Mouse (Mus musculus) macrophage (primary cell): Measurements from ENCODE around the gene Nudt9. TPM values are rescaled to one million over a fixed set of nuclear protein-coding genes. Genes with fewer than 3 reads are reported as not detected.

Experiments
- H3K27ac ChIP-seq: fragments of 350-480 bp; formaldehyde crosslinking; 2 replicates; pipeline ENCODE4 v1.9.0; 2021
- H3K36me3 ChIP-seq: fragments of 350-480 bp; formaldehyde crosslinking; 2 replicates; pipeline ENCODE4 v1.9.0; 2021; ENCODE audit errors: inconsistent target
- H3K4me3 ChIP-seq: fragments of 350-480 bp; formaldehyde crosslinking; 2 replicates; pipeline ENCODE4 v1.9.0; 2021; ENCODE audit errors: inconsistent target
- H3K79me2 ChIP-seq: fragments of 350-480 bp; formaldehyde crosslinking; 2 replicates; pipeline ENCODE4 v1.9.0; 2021; ENCODE audit errors: inconsistent target
- WGBS: methylation state at CpG from one replicate; pipeline ENCODE4 v1.1.7; 2026; ENCODE audit warnings: inconsistent platforms; ENCODE audit not compliant: missing documents; 5-methylcytosine and 5-hydroxymethylcytosine counted together
- polyA plus RNA-seq: library from polyadenylated mRNA; stranded (reverse); fragments of 250-400 nt; gene quantifications from 3 replicates; pipeline ENCODE4 v1.2.4, GENCODE M21; 2018; ENCODE audit warnings: inconsistent platforms

Nudt9 gene
- polyA plus RNA-seq, 1 experiment from 2014 or later = 148 TPM

GRCm38 (mm10) chr5:104080736-104081135 is 34.6 kb downstream of the Nudt9 start:
- H3K4me3 ChIP-seq = no peak overlapping the region
- no peaks in the 10 kb centered on the region for H3K36me3 ChIP-seq
- no peaks in the 10 kb centered on the region for H3K79me2 ChIP-seq
- no peak overlapping the region for H3K27ac ChIP-seq
- WGBS = 74% methylated on average over 6 of the region's 6 CpGs

GRCm38 (mm10) chr5:104085366-104085765 is 39.3 kb downstream of the Nudt9 start:
- Histone ChIP-seq H3K4me3 (no peak overlapping the region), H3K27ac (no peak overlapping the region), H3K79me2 (no peaks in the 10 kb centered on the region), H3K36me3 (no peaks in the 10 kb centered on the region)
- 92% methylated on average over 9 of the region's 9 CpGs for WGBS

- WGBS = 78% methylated on average over 2 of the region's 2 CpGs
- H3K36me3 ChIP-seq = no peaks in the 10 kb centered on the region
- H3K4me3 ChIP-seq = no peak overlapping the region
- H3K27ac ChIP-seq = no peak overlapping the region
- no peaks in the 10 kb centered on the region for H3K79me2 ChIP-seq
Measured at GRCm38 (mm10) chr5:104089751-104090150, 43.6 kb downstream of the Nudt9 start.

- Histone ChIP-seq H3K4me3 (no peak overlapping the region), H3K36me3 (no peaks in the 10 kb centered on the region), H3K27ac (no peak overlapping the region), H3K79me2 (no peaks in the 10 kb centered on the region)
- 72% methylated on average over 11 of the region's 11 CpGs for WGBS
Measured at GRCm38 (mm10) chr5:104095416-104096077, 49.4 kb downstream of the Nudt9 start.

GRCm38 (mm10) chr5:104096078-104096938 is 50.2 kb downstream of the Nudt9 start:
- H3K79me2 ChIP-seq = no peaks in the 10 kb centered on the region
- no peak overlapping the region for H3K4me3 ChIP-seq
- WGBS = 38% methylated on average over 16 of the region's 16 CpGs

GRCm38 (mm10) chr5:104101678-104102531 is 55.8 kb downstream of the Nudt9 start:
- WGBS = 75% methylated on average over 10 of the region's 10 CpGs
- H3K27ac ChIP-seq = no peak overlapping the region
- H3K79me2 ChIP-seq = no peaks in the 10 kb centered on the region
- H3K36me3 ChIP-seq = no peaks in the 10 kb centered on the region
- no peak overlapping the region for H3K4me3 ChIP-seq

More at GRCm38 (mm10) chr5:104096078-104096938, 50.2 kb downstream of the Nudt9 start:
- Histone ChIP-seq H3K27ac (no peak overlapping the region), H3K36me3 (no peaks in the 10 kb centered on the region)

- H3K27ac ChIP-seq = no peak overlapping the region
- H3K4me3 ChIP-seq = no peak overlapping the region
- H3K36me3 ChIP-seq = no peaks in the 10 kb centered on the region
- no peaks in the 10 kb centered on the region for H3K79me2 ChIP-seq
- WGBS = 67% methylated on average over 4 of the region's 4 CpGs
Measured at GRCm38 (mm10) chr5:104103171-104103570, 57.1 kb downstream of the Nudt9 start.

GRCm38 (mm10) chr5:104104111-104104510 is 58.0 kb downstream of the Nudt9 start:
- Histone ChIP-seq H3K79me2 (no peaks in the 10 kb centered on the region), H3K4me3 (no peak overlapping the region), H3K36me3 (no peaks in the 10 kb centered on the region), H3K27ac (no peak overlapping the region)
- WGBS = 92% methylated on average over 2 of the region's 2 CpGs

GRCm38 (mm10) chr5:104108127-104108875 is 62.2 kb downstream of the Nudt9 start:
- H3K79me2 ChIP-seq = no peaks in the 10 kb centered on the region
- no peak overlapping the region for H3K4me3 ChIP-seq
- H3K36me3 ChIP-seq = no peaks in the 10 kb centered on the region
- no peak overlapping the region for H3K27ac ChIP-seq
- WGBS = 85% methylated on average over 11 of the region's 11 CpGs

GRCm38 (mm10) chr5:104108879-104109369 is 62.8 kb downstream of the Nudt9 start:
- no peaks in the 10 kb centered on the region for H3K79me2 ChIP-seq
- no peaks in the 10 kb centered on the region for H3K36me3 ChIP-seq
- no peak overlapping the region for H3K27ac ChIP-seq
- WGBS = 31% methylated on average over 18 of the region's 18 CpGs
- H3K4me3 ChIP-seq = no peak overlapping the region

GRCm38 (mm10) chr5:104109516-104109915 is 63.4 kb downstream of the Nudt9 start:
- Histone ChIP-seq H3K36me3 (no peaks in the 10 kb centered on the region), H3K4me3 (no peak overlapping the region), H3K27ac (no peak overlapping the region), H3K79me2 (no peaks in the 10 kb centered on the region)
- WGBS = 80% methylated on average over 3 of the region's 3 CpGs

GRCm38 (mm10) chr5:104110171-104110920 is 64.2 kb downstream of the Nudt9 start:
- Histone ChIP-seq H3K36me3 (no peaks in the 10 kb centered on the region), H3K79me2 (no peaks in the 10 kb centered on the region), H3K4me3 (no peak overlapping the region), H3K27ac (no peak overlapping the region)
- WGBS = 70% methylated on average over 9 of the region's 9 CpGs

- WGBS = 15% methylated on average over 9 of the region's 9 CpGs
- H3K79me2 ChIP-seq = no peaks in the 10 kb centered on the region
- H3K4me3 ChIP-seq = no peak overlapping the region
- H3K27ac ChIP-seq = no peak overlapping the region
- H3K36me3 ChIP-seq = no peaks in the 10 kb centered on the region
Measured at GRCm38 (mm10) chr5:104112016-104112415, 65.9 kb downstream of the Nudt9 start.
